Mouse (Mus musculus) CH12.LX (cell line): Measurements from ENCODE around the gene Crkl. TPM values are rescaled to one million over a fixed set of nuclear protein-coding genes. Genes with fewer than 3 reads are reported as not detected.

Experiments used
- DNase-seq: peaks from one replicate; pipeline ENCODE4 v3.0.0-alpha.2; 2013; ENCODE audit errors: extremely low read depth
- H3K27ac ChIP-seq: 2 replicates; pipeline ENCODE4 v1.5.1; 2012; ENCODE audit warnings: low read depth, mild to moderate bottlenecking, control low read depth, moderate library complexity; ENCODE audit not compliant: insufficient read depth
- H3K27me3 ChIP-seq: replicated peaks from 2 replicates; pipeline ENCODE3; 2012; ENCODE audit warnings: inconsistent platforms
- H3K36me3 ChIP-seq, 2 experiments: replicated peaks in 1 of 2; 2 replicates each; pipeline versions ENCODE3 to v1.6.1; 2012; ENCODE audit warnings: inconsistent platforms in 1 of 2, low read length in 1 of 2, mild to moderate bottlenecking in 1 of 2, mixed read lengths in 1 of 2, moderate library complexity in 1 of 2; ENCODE audit not compliant: control insufficient read depth in 1 of 2, insufficient read depth in 1 of 2
- H3K4me1 ChIP-seq, 2 experiments: 2 replicates each; pipeline ENCODE4 v1.6.1; 2012; ENCODE audit warnings: inconsistent platforms in 1 of 2, moderate library complexity in 1 of 2; ENCODE audit not compliant: insufficient read depth in 2 of 2, control insufficient read depth in 1 of 2
- H3K4me2 ChIP-seq: 2 replicates; pipeline ENCODE4 v1.6.1; 2012; ENCODE audit warnings: low read depth, mild to moderate bottlenecking, control low read depth; ENCODE audit not compliant: poor library complexity, insufficient read depth, severe bottlenecking
- H3K4me3 ChIP-seq, 3 experiments: fragments of 150-350 bp in 1 of 3; sonication (generic) in 1 of 3; replicated peaks in 1 of 3; 2 replicates each; pipeline versions ENCODE3 to v1.5.1; 2011 to 2012; ENCODE audit warnings: low read depth in 2 of 3, low read length in 2 of 3, mild to moderate bottlenecking in 2 of 3, moderate library complexity in 2 of 3, control low read depth in 1 of 3, improper control_type of control experiment in 1 of 3, inconsistent platforms in 1 of 3, mixed read lengths in 1 of 3; ENCODE audit not compliant: poor library complexity in 1 of 3
- H3K79me2 ChIP-seq: replicated peaks from 2 replicates; pipeline ENCODE4 v1.6.1; 2012; ENCODE audit warnings: mild to moderate bottlenecking, moderate library complexity; ENCODE audit not compliant: control insufficient read depth, poor library complexity, insufficient read depth, severe bottlenecking; ENCODE audit errors: extremely low read depth
- H3K9ac ChIP-seq: 2 replicates; pipeline ENCODE4 v1.6.1; 2012; ENCODE audit warnings: low read depth, mild to moderate bottlenecking, control low read depth, moderate library complexity; ENCODE audit not compliant: insufficient read depth
- H3K9me3 ChIP-seq: replicated peaks from 2 replicates; pipeline ENCODE3; 2012; ENCODE audit warnings: low read length, inconsistent platforms, mixed read lengths
- BHLHE40 ChIP-seq: IDR thresholded peaks from 2 replicates; pipeline ENCODE4 v1.6.1; 2011; ENCODE audit warnings: mild to moderate bottlenecking, low read depth, low read length, improper control_type of control experiment
- CHD1 ChIP-seq: IDR thresholded peaks from 2 replicates; pipeline ENCODE4 v1.6.1; 2012; ENCODE audit warnings: low read depth, low read length, improper control_type of control experiment, inconsistent platforms
- CHD2 ChIP-seq: IDR thresholded peaks from 2 replicates; pipeline ENCODE4 v1.6.1; 2011; ENCODE audit warnings: low read length, improper control_type of control experiment
- CTCF ChIP-seq, 2 experiments: IDR thresholded peaks in 1 of 2; conservative IDR thresholded peaks in 1 of 2; 2 replicates each; pipeline ENCODE4 v1.5.1; 2011 to 2012; ENCODE audit warnings: low read depth in 2 of 2, low read length in 2 of 2, improper control_type of control experiment in 1 of 2, inconsistent platforms in 1 of 2, mild to moderate bottlenecking in 1 of 2, moderate library complexity in 1 of 2
- E2F4 ChIP-seq: IDR thresholded peaks from 2 replicates; pipeline ENCODE4 v1.6.1; 2011; ENCODE audit warnings: low read depth, low read length, improper control_type of control experiment; ENCODE audit not compliant: insufficient replicate concordance
- ELF1 ChIP-seq: IDR thresholded peaks from 2 replicates; pipeline ENCODE4 v1.6.1; 2014; ENCODE audit warnings: low read depth, mild to moderate bottlenecking, inconsistent platforms, low read length, improper control_type of control experiment
- EP300 ChIP-seq: IDR thresholded peaks from 2 replicates; pipeline ENCODE4 v1.6.1; 2011; ENCODE audit warnings: low read length, improper control_type of control experiment
- ETS1 ChIP-seq: conservative IDR thresholded peaks from 2 replicates; pipeline ENCODE4 v1.6.1; 2012; ENCODE audit warnings: low read depth, mild to moderate bottlenecking, inconsistent platforms, low read length, improper control_type of control experiment, moderate library complexity
- GABPA ChIP-seq: IDR thresholded peaks from 2 replicates; pipeline ENCODE4 v1.6.1; 2012; ENCODE audit warnings: low read depth, low read length, improper control_type of control experiment, inconsistent platforms; ENCODE audit not compliant: insufficient replicate concordance
- HCFC1 ChIP-seq: IDR thresholded peaks from 2 replicates; pipeline ENCODE4 v1.6.1; 2012; ENCODE audit warnings: low read depth, mild to moderate bottlenecking, inconsistent platforms, low read length, improper control_type of control experiment
- IRF4 ChIP-seq: IDR thresholded peaks from 2 replicates; pipeline ENCODE4 v1.6.1; 2014; ENCODE audit warnings: low read depth, mild to moderate bottlenecking, inconsistent platforms, low read length, improper control_type of control experiment
- JUN ChIP-seq: IDR thresholded peaks from 2 replicates; pipeline ENCODE4 v1.6.1; 2011; ENCODE audit warnings: low read depth, mild to moderate bottlenecking, low read length, improper control_type of control experiment, moderate library complexity; ENCODE audit not compliant: insufficient read depth
- JUND ChIP-seq: conservative IDR thresholded peaks from 2 replicates; pipeline ENCODE4 v1.6.1; 2011; ENCODE audit warnings: low read depth, low read length, improper control_type of control experiment
- KAT2A ChIP-seq: IDR thresholded peaks from 2 replicates; pipeline ENCODE4 v1.6.1; 2012; ENCODE audit warnings: low read length, improper control_type of control experiment, inconsistent platforms; ENCODE audit not compliant: insufficient replicate concordance
- MAFK ChIP-seq: IDR thresholded peaks from 2 replicates; pipeline ENCODE4 v1.6.1; 2011; ENCODE audit warnings: low read length, improper control_type of control experiment; ENCODE audit not compliant: insufficient replicate concordance
- MAX ChIP-seq: IDR thresholded peaks from 2 replicates; pipeline ENCODE4 v1.6.1; 2011; ENCODE audit warnings: low read length, improper control_type of control experiment
- MAZ ChIP-seq: IDR thresholded peaks from 2 replicates; pipeline ENCODE4 v1.6.1; 2012; ENCODE audit warnings: low read depth, mild to moderate bottlenecking, inconsistent platforms, low read length, improper control_type of control experiment, moderate library complexity
- MEF2A ChIP-seq: IDR thresholded peaks from 2 replicates; pipeline ENCODE4 v1.6.1; 2014; ENCODE audit warnings: low read depth, mild to moderate bottlenecking, inconsistent platforms, low read length, improper control_type of control experiment, borderline replicate concordance
- MXI1 ChIP-seq: IDR thresholded peaks from 2 replicates; pipeline ENCODE4 v1.6.1; 2011; ENCODE audit warnings: mild to moderate bottlenecking, low read depth, low read length, improper control_type of control experiment
- MYC ChIP-seq: IDR thresholded peaks from 2 replicates; pipeline ENCODE4 v1.6.1; 2011; ENCODE audit warnings: low read depth, mild to moderate bottlenecking, improper control_type of control experiment, low read length
- NELFE ChIP-seq: IDR thresholded peaks from 2 replicates; pipeline ENCODE4 v1.6.1; 2011; ENCODE audit warnings: low read depth, low read length, improper control_type of control experiment
- NRF1 ChIP-seq: IDR thresholded peaks from 2 replicates; pipeline ENCODE4 v1.6.1; 2014; ENCODE audit warnings: low read depth, mild to moderate bottlenecking, inconsistent platforms, low read length, improper control_type of control experiment, moderate library complexity
- PAX5 ChIP-seq: IDR thresholded peaks from 2 replicates; pipeline ENCODE4 v1.6.1; 2012; ENCODE audit warnings: low read length, inconsistent platforms, mixed read lengths
- POLR2A ChIP-seq: IDR thresholded peaks from 2 replicates; pipeline ENCODE4 v1.6.1; 2011; ENCODE audit warnings: low read depth, mild to moderate bottlenecking, improper control_type of control experiment, low read length
- POLR2AphosphoS2 ChIP-seq: IDR thresholded peaks from 2 replicates; pipeline ENCODE4 v1.6.1; 2011; ENCODE audit warnings: low read depth, low read length, improper control_type of control experiment
- RAD21 ChIP-seq: IDR thresholded peaks from 2 replicates; pipeline ENCODE4 v1.6.1; 2011; ENCODE audit warnings: low read depth, mild to moderate bottlenecking, low read length, improper control_type of control experiment, moderate library complexity
- RCOR1 ChIP-seq: conservative IDR thresholded peaks from 2 replicates; pipeline ENCODE4 v1.6.1; 2012; ENCODE audit warnings: low read depth, mild to moderate bottlenecking, inconsistent platforms, low read length, improper control_type of control experiment
- SIN3A ChIP-seq: IDR thresholded peaks from 2 replicates; pipeline ENCODE4 v1.6.1; 2012; ENCODE audit warnings: low read length, improper control_type of control experiment, inconsistent platforms
- SMC3 ChIP-seq: IDR thresholded peaks from 2 replicates; pipeline ENCODE4 v1.6.1; 2011; ENCODE audit warnings: low read depth, low read length, improper control_type of control experiment
- TBP ChIP-seq: conservative IDR thresholded peaks from 2 replicates; pipeline ENCODE4 v1.6.1; 2011; ENCODE audit warnings: low read depth, low read length, improper control_type of control experiment
- TCF12 ChIP-seq: IDR thresholded peaks from 2 replicates; pipeline ENCODE4 v1.6.1; 2014; ENCODE audit warnings: low read depth, mild to moderate bottlenecking, inconsistent platforms, low read length, improper control_type of control experiment
- UBTF ChIP-seq: IDR thresholded peaks from 2 replicates; pipeline ENCODE4 v1.6.1; 2012; ENCODE audit warnings: low read depth, mild to moderate bottlenecking, inconsistent platforms, low read length, improper control_type of control experiment, moderate library complexity
- USF1 ChIP-seq: IDR thresholded peaks from 2 replicates; pipeline ENCODE4 v1.6.1; 2014; ENCODE audit warnings: low read depth, mild to moderate bottlenecking, inconsistent platforms, low read length, improper control_type of control experiment
- USF2 ChIP-seq: conservative IDR thresholded peaks from 2 replicates; pipeline ENCODE4 v1.6.1; 2011; ENCODE audit warnings: low read depth, low read length, improper control_type of control experiment
- ZC3H11A ChIP-seq: IDR thresholded peaks from 2 replicates; pipeline ENCODE4 v1.6.1; 2012; ENCODE audit warnings: low read depth, mild to moderate bottlenecking, inconsistent platforms, low read length, improper control_type of control experiment
- ZKSCAN1 ChIP-seq: IDR thresholded peaks from 2 replicates; pipeline ENCODE4 v1.6.1; 2012; ENCODE audit warnings: low read depth, inconsistent platforms, low read length, improper control_type of control experiment, borderline replicate concordance
- ZMIZ1 ChIP-seq: IDR thresholded peaks from 2 replicates; pipeline ENCODE4 v1.6.1; 2012; ENCODE audit warnings: low read depth, mild to moderate bottlenecking, inconsistent platforms, low read length, improper control_type of control experiment
- ZNF384 ChIP-seq: IDR thresholded peaks from 2 replicates; pipeline ENCODE4 v1.6.1; 2012; ENCODE audit warnings: low read depth, low read length, improper control_type of control experiment, inconsistent platforms
- dilution Hi-C: fragments of 300-500 bp; cut with MboI; formaldehyde crosslinking; loops from 2 replicates; pipeline ENCODE4 v1.14.3; 2020; ENCODE audit warnings: low sequenced_read_pairs; ENCODE audit not compliant: extremely low pct_unique_long_range_greater_than_20kb, extremely low pct_ligation_motif_present
- in situ Hi-C: fragments of 300-500 bp; cut with MboI; formaldehyde crosslinking; loops from 3 replicates; pipeline ENCODE4 v1.14.3; 2019; ENCODE audit warnings: low sequenced_read_pairs, low pct_ligation_motif_present, low pct_unique_long_range_greater_than_20kb, mixed read lengths
- polyA plus RNA-seq: library from polyadenylated mRNA; unstranded; fragments of >175 nt; gene quantifications from 2 replicates; pipeline ENCODE4 v1.2.1, GENCODE M21; 2012; ENCODE audit warnings: low read depth; ENCODE audit not compliant: insufficient read length
- total RNA-seq, 2 experiments: library from RNA; depleted of rRNA; stranded (reverse); fragments of 300-350 nt in 1 of 2; fragments of >200 nt in 1 of 2; gene quantifications; 2 replicates each; pipeline ENCODE4 v1.2.3; 2012 to 2014

Crkl gene
- total and polyA plus RNA-seq, 3 experiments: 16.9 to 35.6 (median 21.6) TPM

- H3K4me2 ChIP-seq: peak within 1 kb of the TSS; percentile 84
- in situ Hi-C loops (loop anchor here (5.0 to 10.0 kb wide), 2 partner anchors 123 to 326 kb away; partner anchors contain the start of genes Pi4ka, Rimbp3, Snap29 and Ube2l3), dilution Hi-C loops (no loop called here)
- peaks cover 7 to 48% of the 10 kb centered on the region in 2 experiments; a peak in 3 of 4 replicates for H3K4me1 ChIP-seq
- peak within 1 kb of the TSS; percentile 86 for H3K27ac ChIP-seq
- peak; percentile 99 for DNase-seq
- no peaks in the 10 kb centered on the region for H3K27me3 ChIP-seq
- H3K9me3 ChIP-seq: no peaks in the 10 kb centered on the region
- peaks cover 11% of the 10 kb centered on the region; the same call in 1 of the 2 replicates for H3K79me2 ChIP-seq
- H3K4me3 ChIP-seq: peak within 1 kb of the TSS; percentile 69 to 91 (median 77)
- TF ChIP-seq E2F4 (peak; percentile 52; the same call in 1 of the 2 replicates), MAFK (no peak), ZKSCAN1 (no peak), ELF1 (peak; percentile 100), TBP (peak; percentile 83), SIN3A (peak; percentile 83), ZNF384 (no peak), CHD1 (no peak), CTCF (conservative IDR thresholded peaks at IDR 0.05 in 1 of 2, IDR thresholded peaks at IDR 0.05 in 1 of 2; ENCODE audit: low read depth in 2 of 2, low read length in 2 of 2) (no peak), PAX5 (no peak), NRF1 (peak; percentile 96), NELFE (peak; percentile 97), POLR2AphosphoS2 (peak; percentile 96; the same call in 1 of the 2 replicates), TCF12 (peak; percentile 81), HCFC1 (peak; percentile 88), MAX (peak; percentile 52), RCOR1 (0 out of 2 replicates have a peak, but pooled peaks have one; percentile 67), SMC3 (no peak), USF2 (no peak), EP300 (no peak), GABPA (no peak; the same call in 1 of the 2 replicates), CHD2 (peak; percentile 100), RAD21 (no peak), KAT2A (peak; percentile 78; the same call in 1 of the 2 replicates), MXI1 (peak; percentile 92), JUN (no peak), UBTF (0 out of 2 replicates have a peak, but pooled peaks have one; percentile 8), ETS1 (peak; percentile 69), BHLHE40 (peak; percentile 95), ZC3H11A (no peak), MAZ (peak; percentile 96), MEF2A (peak; percentile 65), IRF4 (peak; percentile 91), POLR2A (peak; percentile 99), USF1 (0 out of 2 replicates have a peak, but pooled peaks have one; percentile 1), ZMIZ1 (peak; percentile 94), JUND (no peak), MYC (peak; percentile 84)
- H3K9ac ChIP-seq: peak within 1 kb of the TSS; percentile 94
- H3K36me3 ChIP-seq: peaks cover 31 to 34% of the 10 kb centered on the region in 2 experiments
Observed at GRCm38 (mm10) chr16:17530640-17531288, 79.0 kb downstream of the Crkl start, which contains the start of gene Thap7. Gene Thap7 (minus strand): TSS chr16:17531136.
